Mouse (Mus musculus): ENCODE measurements around the gene Mgmt.

DNA sequence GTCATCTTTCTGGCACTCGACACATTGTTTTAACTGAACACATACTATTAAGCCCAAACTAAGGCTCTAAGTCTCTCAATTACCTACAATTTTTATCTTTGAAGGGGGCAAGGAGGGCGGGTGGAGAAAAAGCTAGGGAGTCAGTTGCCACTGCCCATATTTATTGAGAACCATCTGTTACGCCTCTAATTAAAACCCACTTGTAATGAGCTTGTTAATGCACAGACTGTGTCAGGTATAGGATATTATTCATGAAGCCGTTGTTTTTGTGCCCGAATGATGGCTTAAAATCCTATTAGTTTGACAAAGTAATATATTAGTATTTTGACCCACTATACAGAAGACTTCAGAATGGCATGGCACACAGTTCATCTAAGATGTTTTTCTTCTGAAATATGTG is 49.6 kb upstream of the Mgmt start:
- no peak for TF ChIP-seq CTCF (IDR thresholded peaks at IDR 0.05; ENCODE audit: control insufficient read depth, insufficient read depth, insufficient replicate concordance, low read depth, low read length)
- no peak for TF ChIP-seq POLR2A (IDR thresholded peaks at IDR 0.05; ENCODE audit: control insufficient read depth, low read depth, low read length)

All from testis, adult 2 months (tissue).